Mouse (Mus musculus) CD4-positive, CD25-positive, alpha-beta regulatory T cell, adult 4 months (primary cell): ENCODE data around the gene Amer2. TPM values are rescaled to one million over a fixed set of nuclear protein-coding genes. Genes with fewer than 3 reads are reported as not detected.
"Not testable (repeated sequence)": the region's sequence is repeated elsewhere in the genome, so short reads cannot be mapped to it uniquely, and the experiment has no call there.

Experiments
- ATAC-seq: one replicate; pipeline ENCODE4 v1.8.0; 2017
- polyA plus RNA-seq, 2 experiments: library from polyadenylated mRNA; unstranded; fragments of 100-300 nt; shearing (Covaris generic); gene quantifications; one replicate each; pipeline ENCODE4 v1.2.1; 2017

The Amer2 gene
- not detected for polyA plus RNA-seq

DNA sequence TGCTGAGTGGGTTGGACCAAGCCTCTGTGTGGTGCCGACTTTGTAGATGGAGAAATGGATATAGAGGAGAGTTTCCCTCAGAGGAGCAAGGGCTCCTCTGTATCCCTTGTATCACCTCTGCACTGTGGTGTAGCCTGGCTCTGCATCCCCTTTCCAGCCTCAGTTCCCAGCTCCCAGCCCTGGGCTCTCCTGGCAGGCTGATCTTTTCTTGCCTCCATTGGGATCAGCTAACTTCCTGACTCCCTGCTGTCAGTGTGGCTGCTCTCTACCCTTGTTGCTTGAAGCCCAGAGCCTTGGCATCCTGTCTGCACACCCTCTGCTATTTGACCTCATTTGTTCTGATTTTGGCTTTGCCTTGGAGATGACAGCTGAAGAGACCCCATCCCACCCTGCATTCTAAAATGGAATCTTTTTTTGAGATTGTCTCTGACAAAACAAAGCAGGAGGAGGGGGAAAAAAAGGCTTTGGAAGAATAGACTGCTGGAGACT, at the start of gene Amer2:
Amer2 (plus strand) TSS at position 439 of the 489 bp plus-strand sequence.
- ATAC-seq, result no peak

DNA sequence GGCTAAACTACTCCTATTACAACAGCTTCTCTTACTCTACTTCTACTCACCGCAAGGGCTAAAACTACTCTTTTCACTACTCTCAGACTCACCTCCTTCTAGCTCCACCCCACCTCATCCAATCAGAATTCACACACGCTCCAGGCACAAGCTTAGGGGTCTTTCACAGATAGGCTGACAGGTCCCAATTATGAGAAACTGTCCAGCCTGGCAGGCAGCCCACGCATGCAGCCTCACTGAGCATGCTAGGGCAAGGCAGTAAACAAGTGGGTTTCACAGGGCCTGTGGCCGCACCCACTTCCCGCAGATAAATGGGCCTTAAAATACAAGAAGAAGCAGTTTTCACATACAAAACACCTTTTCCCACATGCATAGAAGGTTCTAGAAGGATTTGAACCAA, 33.1 kb upstream of the Amer2 start:
- ATAC-seq, result not testable (repeated sequence)

DNA sequence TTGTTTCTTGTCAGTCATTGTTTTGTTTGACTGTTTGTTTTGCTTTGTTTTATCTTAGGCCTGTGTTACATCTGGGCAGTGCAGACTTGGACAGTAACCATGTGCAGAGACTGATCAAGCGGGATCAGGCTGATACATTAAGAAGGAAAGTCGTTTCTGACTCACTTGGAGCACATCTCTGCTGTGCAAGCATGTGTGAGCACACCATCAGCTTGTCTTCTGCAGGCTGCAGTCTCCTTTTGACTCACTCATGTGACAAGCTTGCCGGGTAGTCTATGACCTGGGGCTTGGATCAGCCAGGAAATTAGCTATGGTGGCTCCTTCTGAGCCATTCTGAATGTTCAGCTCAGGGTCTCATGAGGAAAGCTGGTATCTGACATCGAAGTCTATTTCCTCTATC, 32.5 kb upstream of the Amer2 start:
- no peak for ATAC-seq

DNA sequence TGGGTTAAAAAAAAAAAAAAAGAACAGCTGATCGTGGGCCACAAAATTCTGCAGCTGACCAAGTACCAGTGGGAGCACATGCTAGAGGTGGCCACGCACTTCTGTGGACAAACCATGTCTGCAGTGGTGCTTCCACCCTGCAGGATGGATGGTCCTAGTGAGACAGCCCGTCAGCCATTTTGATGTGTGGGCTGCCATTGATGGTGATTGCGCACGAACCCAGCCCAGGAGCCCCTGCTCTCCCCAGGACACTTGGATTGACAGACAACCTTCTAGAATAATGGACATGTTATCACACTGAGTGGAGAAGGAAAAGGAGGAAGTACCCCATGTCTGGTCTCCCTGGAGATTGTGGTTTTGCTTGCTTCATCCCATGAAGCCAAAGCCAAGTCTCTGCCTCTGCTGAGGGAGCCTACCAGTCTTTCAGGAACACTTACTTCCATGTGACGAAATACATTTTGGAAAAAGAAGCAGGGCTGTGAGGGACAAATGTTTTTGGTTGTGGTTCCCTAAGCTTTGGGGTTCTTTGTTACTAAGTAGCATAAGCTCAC, 27.7 kb upstream of the Amer2 start:
- no peak for ATAC-seq

DNA sequence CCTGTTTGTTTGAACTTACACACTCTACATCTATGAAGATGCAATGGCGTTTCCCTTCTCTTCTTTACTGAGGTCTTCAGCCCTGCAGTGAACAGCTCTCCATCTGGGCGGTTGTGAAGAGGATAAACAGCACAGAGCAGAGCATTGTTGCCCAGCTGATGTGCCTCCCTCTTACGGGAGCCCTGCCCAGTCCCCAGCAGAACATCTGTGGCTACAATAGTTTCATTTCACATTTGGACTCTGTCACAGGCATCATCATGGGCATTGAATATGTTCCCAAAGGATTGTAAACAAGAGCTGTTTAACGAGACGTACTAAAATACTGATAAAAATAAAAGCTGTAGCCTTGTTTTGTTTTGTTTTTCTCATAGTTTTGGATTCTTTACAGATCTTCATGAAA, 14.7 kb upstream of the Amer2 start:
- no peak for ATAC-seq

DNA sequence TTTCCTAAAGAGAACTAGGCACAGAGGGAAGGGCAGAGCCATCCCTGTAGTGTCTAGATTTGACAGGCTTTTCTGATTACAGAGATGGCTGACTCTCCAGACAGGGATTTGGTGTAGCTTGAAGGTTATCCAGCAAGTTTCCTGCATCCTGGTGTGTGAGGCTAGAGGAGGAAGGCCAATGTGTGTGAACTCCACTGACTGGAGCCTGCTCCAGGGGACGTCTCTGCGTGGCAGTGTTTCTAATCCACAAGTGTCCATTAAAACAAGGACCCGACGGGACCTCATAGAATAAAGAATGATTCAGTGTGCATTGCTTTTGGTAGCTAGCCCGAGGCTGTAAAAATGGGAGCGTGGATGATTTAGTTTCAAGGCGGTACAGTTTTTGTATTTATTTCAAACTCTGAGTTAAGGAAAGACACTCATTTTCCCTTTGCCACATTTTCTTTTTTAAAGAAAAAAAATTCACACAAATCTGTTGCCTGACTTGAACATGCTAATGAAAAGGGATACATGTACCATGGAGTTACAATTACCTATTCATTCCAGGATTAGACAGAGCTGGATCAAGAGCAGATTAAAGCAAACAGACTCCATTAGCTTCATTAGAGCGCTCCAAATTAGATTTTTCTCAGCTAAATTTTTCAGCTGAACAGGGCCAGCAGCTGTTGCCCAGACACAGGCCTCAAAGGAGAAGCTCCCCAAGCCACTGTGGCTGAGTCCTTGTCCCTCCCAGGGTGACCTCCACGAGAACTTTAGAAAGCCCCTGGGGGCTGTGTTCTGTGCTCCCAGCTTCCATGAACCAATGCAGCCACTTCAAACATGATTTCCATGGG, 11.5 kb upstream of the Amer2 start:
- ATAC-seq, result no peak

DNA sequence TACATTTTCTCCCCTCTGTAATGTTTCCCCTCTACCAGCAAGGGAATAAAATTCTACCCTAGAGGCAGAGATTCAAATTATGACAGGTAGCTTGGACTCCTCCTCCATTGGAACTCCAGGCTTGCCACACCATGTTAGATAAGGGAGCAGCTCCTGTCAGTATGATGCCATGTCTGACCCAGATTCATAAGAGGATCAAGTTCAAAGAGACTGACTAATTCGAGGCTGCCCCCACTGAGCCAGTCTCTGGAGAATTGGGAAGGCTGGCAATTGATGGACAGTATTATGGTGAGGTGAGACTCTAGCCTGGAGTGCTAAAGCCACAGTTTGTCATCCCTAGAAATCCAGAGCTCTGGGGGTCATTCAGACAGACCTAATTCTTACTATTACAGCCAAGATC, 6.3 kb upstream of the Amer2 start:
- no peak for ATAC-seq

DNA sequence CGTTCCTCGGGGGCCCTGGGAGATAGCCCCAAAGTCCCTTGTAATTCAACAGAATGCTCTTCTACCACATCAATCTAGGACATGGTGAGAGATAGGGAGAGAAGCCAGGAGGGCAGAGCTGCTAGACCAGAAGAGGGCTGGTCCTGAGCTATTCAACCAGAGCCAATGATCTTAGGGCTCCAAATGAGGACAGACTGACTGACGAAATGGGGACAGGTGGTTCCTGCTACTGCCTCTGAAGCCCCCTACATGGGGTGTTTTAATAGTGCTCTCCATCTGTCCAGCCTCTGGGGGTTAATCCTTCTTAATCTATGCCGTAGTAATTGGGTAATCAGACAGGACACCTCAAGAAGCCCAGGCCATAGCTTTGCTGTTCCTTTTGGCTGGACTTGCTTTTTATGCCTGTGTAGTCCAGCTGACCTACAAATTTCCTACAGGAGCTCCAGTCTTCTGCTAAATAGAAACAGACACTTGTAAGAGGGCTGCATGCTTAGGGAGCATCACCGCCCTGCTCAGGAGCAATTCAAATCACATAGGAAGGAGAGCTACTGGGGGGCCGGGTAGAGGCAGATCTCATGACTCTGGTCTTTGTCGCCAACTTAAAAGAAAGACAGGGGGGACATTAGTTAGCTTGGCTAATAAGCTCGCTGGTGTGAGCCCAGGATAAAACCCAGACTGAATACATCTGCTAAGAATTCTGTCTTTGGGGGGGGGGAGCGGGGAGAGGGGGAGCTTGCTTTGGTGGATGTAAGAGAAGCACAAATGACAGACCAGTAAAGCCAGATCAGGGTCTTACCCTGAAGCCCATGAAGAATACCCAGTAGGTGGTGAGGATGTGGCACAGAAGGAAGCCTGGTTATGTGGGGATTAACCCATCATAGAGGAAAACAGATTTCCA, 4.0 kb upstream of the Amer2 start:
- ATAC-seq, result no peak

DNA sequence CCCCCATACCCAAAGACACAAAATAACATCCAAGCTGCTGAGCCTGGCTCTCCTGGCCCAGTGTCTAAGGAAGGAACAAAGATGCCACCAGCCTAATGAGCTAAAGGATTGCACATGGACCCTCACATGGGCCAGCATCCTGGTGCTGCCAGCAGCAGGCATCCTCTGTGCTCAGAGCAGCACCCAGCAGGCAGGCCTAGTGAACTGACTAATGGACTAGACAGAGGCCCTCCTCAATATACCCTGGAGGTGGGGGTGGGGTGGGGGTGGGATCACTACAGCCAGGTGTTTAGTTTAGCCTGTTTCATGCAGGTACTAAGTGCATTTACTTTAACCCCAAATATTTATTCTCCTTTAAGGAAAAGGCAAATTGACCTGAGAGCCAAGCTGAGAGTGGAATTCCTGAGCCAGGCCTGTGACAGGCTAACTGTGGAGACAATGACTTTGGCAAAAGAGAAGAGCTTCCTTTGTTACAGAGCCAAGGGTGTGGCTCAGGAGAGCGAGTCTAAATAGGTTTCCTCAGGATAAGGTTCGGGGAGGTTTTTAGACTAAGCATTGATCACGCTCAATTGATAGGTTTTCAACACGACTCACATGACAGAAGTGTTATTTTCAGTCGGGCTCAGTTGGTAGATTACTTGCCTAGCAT, 3.3 kb upstream of the Amer2 start:
- no peak for ATAC-seq

DNA sequence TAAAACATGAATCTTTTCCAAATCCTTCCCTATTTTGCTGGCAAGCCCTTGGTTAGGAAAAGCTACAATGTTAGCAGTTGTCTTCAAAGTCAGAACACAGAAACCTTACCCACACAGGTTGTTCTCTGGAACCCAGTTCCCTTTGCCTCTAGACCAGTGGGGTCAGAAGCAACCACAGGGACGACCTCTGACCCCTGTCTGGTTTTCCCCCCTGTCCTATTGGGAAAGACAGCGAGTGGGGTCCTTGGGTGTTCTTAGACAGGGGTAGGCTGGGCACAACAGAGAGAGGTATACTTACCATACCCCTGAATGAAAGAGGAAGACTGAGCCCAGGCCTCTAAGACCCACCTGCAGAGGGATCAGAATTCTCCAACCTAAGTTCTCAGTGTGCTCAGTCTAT, 4.0 kb downstream of the Amer2 start:
- no peak for ATAC-seq

DNA sequence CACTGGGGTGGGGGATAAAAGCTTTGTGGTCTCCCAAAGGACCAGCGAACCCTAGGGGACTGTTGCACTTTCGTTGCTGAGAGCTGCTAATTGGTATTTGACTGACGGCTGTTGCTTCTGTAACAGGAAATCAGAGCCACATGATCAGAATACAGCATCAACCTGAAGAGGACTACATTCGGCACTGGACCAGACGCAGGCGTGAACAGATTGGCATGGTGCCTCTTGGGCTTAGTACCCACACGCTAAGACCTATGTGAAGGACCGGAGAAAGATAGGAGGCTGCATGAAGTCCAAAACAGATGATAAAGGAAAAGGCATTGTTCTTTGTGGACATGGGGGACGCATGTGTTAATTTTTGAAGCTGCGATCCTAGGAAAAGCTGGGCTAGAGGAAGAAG, 4.5 kb downstream of the Amer2 start:
- no peak for ATAC-seq

DNA sequence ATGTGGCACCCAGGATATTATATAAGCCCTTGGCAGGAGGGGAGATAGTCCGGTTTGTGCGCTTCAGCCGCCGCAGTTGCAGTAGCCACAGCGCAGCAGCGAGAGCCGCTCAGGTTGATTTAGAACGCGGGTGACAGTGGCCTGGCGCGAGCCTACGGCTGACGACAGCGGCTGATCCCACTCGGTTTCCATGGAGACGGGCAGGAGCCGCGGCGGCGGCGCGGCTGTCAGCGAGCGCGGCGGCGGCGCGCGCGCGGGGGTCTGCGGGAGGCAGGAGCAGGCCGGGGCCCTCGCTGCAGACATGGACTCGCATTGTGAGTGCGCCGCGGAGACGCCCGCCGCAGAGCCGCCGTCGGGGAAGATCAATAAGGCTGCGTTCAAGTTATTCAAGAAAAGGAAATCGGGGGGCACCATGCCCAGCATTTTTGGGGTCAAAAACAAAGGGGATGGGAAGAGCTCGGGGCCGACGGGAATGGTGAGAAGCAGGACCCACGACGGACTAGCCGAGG, 5.1 kb downstream of the Amer2 start:
- ATAC-seq, result no peak

DNA sequence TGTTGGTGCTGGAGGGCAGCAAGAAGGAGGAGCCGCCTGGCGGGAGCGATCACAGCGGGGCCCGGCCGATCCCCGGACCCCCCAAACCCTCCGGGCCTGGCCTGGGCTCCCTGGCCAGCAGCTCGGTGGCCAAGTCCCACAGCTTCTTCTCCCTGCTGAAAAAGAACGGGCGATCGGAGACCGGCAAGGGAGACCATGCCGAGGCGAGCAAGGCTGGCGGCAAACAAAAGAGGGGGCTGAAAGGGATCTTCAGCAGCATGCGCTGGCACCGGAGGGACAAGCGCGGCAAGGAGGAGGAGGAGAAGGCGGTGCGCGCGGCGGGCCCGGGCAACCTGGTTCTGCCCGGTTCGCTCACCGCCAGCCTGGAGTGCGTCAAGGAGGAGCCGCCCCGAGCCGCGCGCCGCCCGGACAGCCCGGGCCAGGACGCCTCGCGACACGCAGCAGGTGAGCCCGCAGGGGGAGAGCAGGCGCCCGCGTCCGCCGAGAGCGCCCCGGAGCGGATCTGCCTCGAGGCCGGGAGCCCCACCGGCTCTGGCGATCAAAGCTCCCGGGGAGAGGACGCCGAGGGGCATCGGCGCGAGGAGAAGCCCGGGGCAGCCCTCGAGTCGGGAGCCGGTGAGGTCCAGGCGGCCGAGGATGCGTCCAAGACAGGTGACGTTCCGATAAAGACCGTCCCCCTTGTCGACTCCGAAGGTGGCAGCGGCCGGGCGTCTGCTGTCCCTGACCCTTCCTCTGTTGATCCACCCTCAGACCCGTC, 5.7 kb downstream of the Amer2 start:
- ATAC-seq, result no peak

DNA sequence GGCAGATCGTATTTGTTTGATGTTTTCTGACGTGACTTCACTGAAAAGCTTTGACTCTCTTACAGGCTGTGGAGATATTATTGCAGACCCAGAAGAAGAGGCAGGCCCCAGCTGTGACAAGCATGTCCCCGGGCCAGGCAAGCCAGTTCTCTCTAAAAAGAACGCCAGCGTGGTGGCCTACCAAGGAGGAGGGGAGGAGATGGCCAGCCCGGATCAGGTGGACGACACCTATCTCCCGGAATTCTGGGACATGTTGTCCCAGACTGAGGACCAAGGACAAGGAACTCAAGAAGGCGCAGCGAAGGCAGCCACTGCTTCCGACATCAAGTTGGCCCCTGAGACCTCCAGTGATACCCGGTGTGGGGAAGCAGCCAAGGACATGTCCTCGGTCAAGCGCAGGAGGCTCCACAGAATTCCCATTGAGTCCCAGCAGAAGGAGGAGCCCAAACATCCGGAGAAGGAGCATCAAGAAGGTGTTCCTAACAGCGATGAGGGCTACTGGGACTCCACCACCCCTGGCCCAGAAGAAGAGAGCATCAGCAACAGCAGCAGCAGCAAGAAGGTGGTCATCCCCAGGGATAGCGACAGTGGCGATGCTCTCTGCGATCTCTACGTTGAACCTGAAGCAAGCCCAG, 6.4 kb downstream of the Amer2 start:
- ATAC-seq, result no peak

DNA sequence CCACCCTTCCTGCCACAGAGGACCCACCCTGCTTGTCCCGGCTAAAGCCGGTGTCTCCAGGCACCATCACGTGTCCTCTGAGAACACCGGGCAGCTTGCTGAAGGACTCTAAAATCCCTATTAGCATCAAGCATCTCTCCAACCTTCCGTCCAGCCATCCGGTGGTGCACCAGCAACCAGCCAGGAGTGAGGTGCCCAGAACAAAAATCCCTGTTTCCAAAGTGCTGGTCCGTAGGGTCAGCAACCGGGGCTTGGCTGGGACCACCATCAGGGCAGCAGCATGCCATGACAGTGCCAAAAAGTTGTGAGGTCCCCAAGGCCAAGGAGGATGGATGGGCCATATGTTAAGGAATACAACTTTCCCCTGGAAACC, 6.9 kb downstream of the Amer2 start:
- ATAC-seq, result no peak

DNA sequence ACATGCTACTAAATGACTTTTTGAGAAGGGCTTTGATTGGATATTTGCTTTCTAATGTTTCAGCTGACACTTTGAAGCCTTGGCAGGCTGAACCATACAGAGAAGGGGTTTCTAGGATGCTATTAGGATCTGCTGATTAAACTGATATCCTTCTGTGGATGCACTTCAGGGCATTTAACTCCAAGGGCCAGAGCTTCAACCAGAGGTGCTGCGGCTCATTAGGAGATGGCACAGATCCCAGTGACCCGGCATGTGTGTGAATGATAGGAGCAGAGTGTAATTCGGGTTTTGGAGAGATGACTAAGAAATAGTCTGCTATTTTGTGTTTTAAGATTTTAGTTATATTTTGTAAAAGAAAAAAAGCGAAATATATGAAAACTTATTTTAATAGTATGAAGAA, 8.6 kb downstream of the Amer2 start:
- no peak for ATAC-seq

DNA sequence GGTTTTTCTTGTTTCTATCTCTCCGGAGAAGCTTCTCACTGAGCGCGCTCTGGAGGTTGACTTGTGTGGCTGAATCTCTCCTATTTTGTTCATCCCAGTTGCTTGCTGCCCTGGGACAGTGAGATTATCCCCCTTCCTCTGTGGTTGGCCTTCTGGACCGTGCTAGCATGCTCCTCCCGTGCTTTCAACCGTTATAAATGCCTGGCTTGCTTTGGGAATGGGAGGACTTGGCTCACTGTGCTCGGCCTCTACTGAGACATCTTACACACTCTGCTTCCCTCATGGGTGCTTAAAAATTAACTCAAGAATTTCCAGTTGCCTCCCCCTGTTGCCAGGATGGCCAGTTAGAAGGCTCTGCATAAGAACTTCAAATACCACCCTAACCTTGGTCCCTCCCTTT, 10.8 kb downstream of the Amer2 start:
- ATAC-seq, result no peak

DNA sequence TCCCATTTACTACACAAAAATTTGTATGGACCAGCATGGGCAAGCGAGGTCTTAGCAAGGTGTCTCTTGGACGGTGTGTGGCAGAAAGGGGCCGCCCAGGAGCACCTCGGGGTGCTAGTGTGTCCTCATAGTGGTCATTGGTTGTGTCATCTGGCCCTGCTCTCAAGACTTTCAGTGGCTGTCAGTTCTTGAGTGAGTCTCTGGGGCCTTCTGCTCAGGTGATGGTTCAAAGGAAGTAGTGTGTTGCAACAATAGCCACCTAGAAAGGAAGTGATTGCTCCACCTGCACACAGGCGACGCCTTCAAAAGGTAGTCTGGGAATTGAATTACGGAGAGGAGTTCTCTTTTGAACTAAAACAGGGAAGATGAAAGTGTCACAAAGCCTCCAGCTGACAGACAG, 11.2 kb downstream of the Amer2 start:
- ATAC-seq, result no peak

DNA sequence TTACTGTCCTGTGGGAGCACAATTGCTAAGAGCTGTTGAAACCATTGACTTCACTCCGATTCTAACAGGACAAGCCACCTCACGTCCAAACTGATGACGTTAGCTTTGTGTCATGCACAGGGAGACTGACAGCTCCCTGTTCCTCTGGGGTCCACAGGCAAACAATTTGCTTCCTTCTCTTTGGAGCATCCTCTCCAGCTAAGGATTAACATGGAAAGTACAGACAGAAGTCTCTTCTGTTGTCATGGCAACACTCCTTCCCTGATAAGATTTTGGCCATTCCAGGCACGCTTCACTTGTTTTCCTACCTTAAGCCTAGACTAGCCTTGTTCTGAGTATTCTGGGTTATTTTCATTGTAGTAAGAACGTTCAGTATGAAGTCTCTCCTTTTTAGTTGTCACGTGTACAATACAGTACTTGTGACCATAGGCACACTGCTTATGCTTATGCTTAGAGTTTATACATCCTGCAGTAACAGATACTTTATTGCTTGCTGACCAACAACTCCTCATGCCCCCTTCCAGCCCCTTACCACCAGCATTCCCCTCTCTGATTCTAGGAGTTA, 12.1 kb downstream of the Amer2 start:
- ATAC-seq, result no peak

DNA sequence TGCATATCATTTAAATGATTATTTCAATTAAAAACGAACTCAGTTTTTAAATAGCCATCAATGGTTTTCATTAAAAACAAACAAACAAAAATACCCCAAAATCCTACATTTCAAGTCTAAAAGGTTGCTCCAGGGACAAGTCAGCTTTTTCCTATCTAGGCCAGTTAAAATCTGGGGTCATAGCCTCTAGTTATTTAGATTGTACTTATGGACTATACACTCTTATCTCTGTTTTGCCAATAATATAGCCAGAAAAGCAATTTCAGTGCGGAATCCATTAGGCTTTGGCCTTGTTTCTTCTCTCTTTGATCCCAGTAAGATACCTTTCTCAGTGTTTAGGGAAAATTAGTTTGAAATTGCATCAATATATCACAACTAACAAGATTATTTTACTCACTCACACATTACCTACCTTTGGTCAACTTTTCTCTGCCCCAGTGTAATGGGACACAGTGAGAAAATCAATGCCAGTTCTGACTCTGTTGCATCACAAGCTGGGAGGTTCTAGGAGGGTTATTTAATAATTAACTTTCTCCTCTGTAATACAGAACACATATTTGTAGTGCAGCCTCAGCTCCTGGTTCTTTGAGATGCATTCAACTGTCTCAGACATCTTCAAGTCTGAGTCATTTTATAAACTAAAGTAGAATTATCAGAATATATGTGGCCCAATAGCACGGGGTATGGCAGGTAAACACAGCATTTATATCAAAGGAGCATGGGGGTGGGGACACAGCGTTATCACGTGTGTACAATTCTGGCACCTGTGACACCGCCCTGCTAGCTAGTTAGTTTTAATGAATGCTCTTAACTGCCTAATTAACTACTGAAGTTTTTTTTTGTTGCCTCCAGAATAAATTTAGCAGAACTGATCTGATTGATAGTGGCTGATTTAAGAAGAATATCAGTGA, 13.8 kb downstream of the Amer2 start:
- ATAC-seq, result no peak
